27 mouse cellular contexts compared by ENCODE assay signal in genomic region chr10:84608361-84608760, GRCm38 (mm10). TPM values are rescaled to one million over a fixed set of nuclear protein-coding genes. Genes with fewer than 3 reads are reported as not detected.
DNase-seq lines count a peak whose midpoint lies in the region; ATAC-seq lines count a peak whose summit lies in the region.
"Had no signal": no experiment of that assay in that cellular context is flagged by ENCODE, and none has a peak within 500 bp of the region (broad histone marks: within the 10 kb centered on the region; RNA-seq: fewer than 3 reads in every experiment).

No protein-coding gene starts in this region.

- no peaks in the 10 kb centered on the region for H3K27me3 ChIP-seq in heart, embryonic 12.5 days (replicated peaks)
- H3K27me3 ChIP-seq in heart, embryonic 15.5 days: no peaks in the 10 kb centered on the region
- H3K27me3 ChIP-seq: embryonic facial prominence, embryonic 13.5 days; forebrain, embryonic 15.5 days; hindbrain, embryonic 13.5 days; intestine, embryonic 15.5 days; kidney, embryonic 15.5 days had no signal

- ATAC-seq in heart, embryonic 12.5 days (ENCODE audit: insufficient number of reproducible peaks, low FRiP score): no peak
- peak; percentile 57; the same call in 1 of the 2 replicates for ATAC-seq in heart, embryonic 15.5 days (replicated peaks; ENCODE audit: insufficient number of reproducible peaks, insufficient read depth, low FRiP score, low read depth)
- ATAC-seq: activated CD4-positive, CD25-positive, alpha-beta regulatory T cell, adult 4 months; forebrain, embryonic 15.5 days; hindbrain, embryonic 16.5 days; intestine, embryonic 15.5 days had no signal

- H3K4me3 ChIP-seq in heart, embryonic 12.5 days: no peak overlapping the region
- no peak overlapping the region for H3K4me3 ChIP-seq in heart, embryonic 15.5 days
- H3K4me3 ChIP-seq: embryonic facial prominence, embryonic 10.5 days; embryonic facial prominence, embryonic 13.5 days; erythroblast, embryonic 14.5 days; forebrain, embryonic 12.5 days; forebrain, embryonic 15.5 days; hindbrain, embryonic 10.5 days; hindbrain, embryonic 13.5 days; intestine, embryonic 15.5 days; kidney, embryonic 15.5 days had no signal

- H3K36me3 ChIP-seq in heart, embryonic 12.5 days: peaks cover 17% of the 10 kb centered on the region
- peaks cover 23% of the 10 kb centered on the region; the same call in 1 of the 2 replicates for H3K36me3 ChIP-seq in heart, embryonic 15.5 days
- H3K36me3 ChIP-seq: embryonic facial prominence, embryonic 10.5 days; forebrain, embryonic 12.5 days; hindbrain, embryonic 10.5 days; intestine, embryonic 15.5 days had no signal

- WGBS in heart, embryonic 12.5 days: 65% methylated on average over 3 of the region's 3 CpGs
- 43% methylated on average over 3 of the region's 3 CpGs for WGBS in heart, embryonic 15.5 days

- no peaks in the 10 kb centered on the region for H3K9me3 ChIP-seq in heart, embryonic 12.5 days (replicated peaks)
- no peaks in the 10 kb centered on the region for H3K9me3 ChIP-seq in heart, embryonic 15.5 days (replicated peaks)
- H3K9me3 ChIP-seq: embryonic facial prominence, embryonic 10.5 days; forebrain, embryonic 12.5 days; forebrain, embryonic 15.5 days; hindbrain, embryonic 10.5 days; hindbrain, embryonic 13.5 days; intestine, embryonic 15.5 days; kidney, embryonic 15.5 days had no signal

- intact Hi-C loops in heart, postnatal 10 days (cut with DNase I): no loop called here

- H3K27ac ChIP-seq in heart, embryonic 12.5 days (ENCODE audit: poor library complexity, severe bottlenecking): peak overlapping the region; percentile 61
- peak overlapping the region; percentile 75 for H3K27ac ChIP-seq in heart, embryonic 15.5 days
- H3K27ac ChIP-seq: embryonic facial prominence, embryonic 10.5 days; embryonic facial prominence, embryonic 13.5 days; forebrain, embryonic 12.5 days; forebrain, embryonic 15.5 days; hindbrain, embryonic 10.5 days; hindbrain, embryonic 13.5 days; intestine, embryonic 15.5 days; kidney, embryonic 15.5 days had no signal

- peaks cover 42% of the 10 kb centered on the region for H3K4me1 ChIP-seq in heart, embryonic 12.5 days (replicated peaks)
- H3K4me1 ChIP-seq in heart, embryonic 15.5 days (replicated peaks): peaks cover 43% of the 10 kb centered on the region
- H3K4me1 ChIP-seq: embryonic facial prominence, embryonic 13.5 days; forebrain, embryonic 15.5 days; hindbrain, embryonic 13.5 days; intestine, embryonic 15.5 days; kidney, embryonic 15.5 days had no signal

- H3K4me2 ChIP-seq in heart, embryonic 12.5 days: no peak overlapping the region
- peak overlapping the region; percentile 24 for H3K4me2 ChIP-seq in heart, embryonic 15.5 days
- H3K4me2 ChIP-seq: embryonic facial prominence, embryonic 13.5 days; forebrain, embryonic 12.5 days; forebrain, embryonic 15.5 days; hindbrain, embryonic 13.5 days; intestine, embryonic 15.5 days; kidney, embryonic 15.5 days had no signal

- no peak overlapping the region for H3K9ac ChIP-seq in heart, embryonic 12.5 days
- H3K9ac ChIP-seq in heart, embryonic 15.5 days: no peak overlapping the region
- H3K9ac ChIP-seq: embryonic facial prominence, embryonic 13.5 days; forebrain, embryonic 12.5 days; forebrain, embryonic 15.5 days; hindbrain, embryonic 13.5 days; intestine, embryonic 15.5 days; kidney, embryonic 15.5 days had no signal

- peak; percentile 55 for DNase-seq in heart, adult 11 months
- DNase-seq in heart, postnatal 4 days: no peak
- no peak for DNase-seq in heart, postnatal 10 days
- DNase-seq in heart, adult 18-20 months: no peak
- DNase-seq: adrenal gland, adult 8-10 months; adrenal gland, postnatal 25 days; cerebellum, adult 11-12 months; cerebellum, adult 8-10 months; cerebellum, postnatal 10 days; cerebellum, postnatal 36 days; embryo, embryonic 11 days; gastrocnemius, postnatal 25 days; kidney, adult 11 months; kidney, adult 8-10 months had no signal

RNA-seq across cellular contexts. Expression of gene Polr3b, which starts 13.7 kb away (rescaled TPM):
- 10 to 100 TPM; 13.8 to 14.9 TPM for total RNA-seq in heart, postnatal 4 days (2021)
- polyA plus RNA-seq in heart, embryonic 12.5 days (2016; fragmentation: Nextera tagmentation; extraction: Ambion mirVana): 13.3 and 13.4 TPM in 2 replicates
- 10 to 100 TPM; 11.0 to 12.7 TPM for total RNA-seq in heart, postnatal 10 days (2021)
- 8.0 and 8.9 TPM in 2 replicates for polyA plus RNA-seq in heart, embryonic 15.5 days (2015; fragmentation: Nextera tagmentation; extraction: Ambion mirVana)
- 10 to 100 TPM; 11.5 to 12.6 TPM for total RNA-seq in heart, adult 18-20 months (2021)

RNA-seq across cellular contexts. Expression of gene Tcp11l2, which starts 31.9 kb away (rescaled TPM):
- 10 to 100 TPM; 26.4 to 33.4 TPM for total RNA-seq in heart, postnatal 4 days (2021)
- 29.1 and 32.2 TPM in 2 replicates for polyA plus RNA-seq in heart, embryonic 12.5 days (2016; fragmentation: Nextera tagmentation; extraction: Ambion mirVana)
- total RNA-seq in heart, postnatal 10 days (2021): 10 to 100 TPM; 74.1 to 78.3 TPM
- polyA plus RNA-seq in heart, embryonic 15.5 days (2015; fragmentation: Nextera tagmentation; extraction: Ambion mirVana): 32.9 and 33.3 TPM in 2 replicates
- 100 to 1,000 TPM; 105 to 143 TPM for total RNA-seq in heart, adult 18-20 months (2021)
